Mouse (Mus musculus) cerebellum, adult 2 months (tissue): Measurements from ENCODE around the gene Gm45618. TPM values are rescaled to one million over a fixed set of nuclear protein-coding genes. Genes with fewer than 3 reads are reported as not detected.

Experiments
- DNase-seq, 2 experiments: peaks; one replicate each; pipeline ENCODE4 v3.0.0; 2021
- H3K27ac ChIP-seq: fragments of 200-500 bp; 2 replicates; pipeline ENCODE4 v1.5.1; 2012; ENCODE audit warnings: low read length, control low read depth, inconsistent platforms; ENCODE audit not compliant: insufficient read depth
- H3K27me3 ChIP-seq: fragments of 200-500 bp; 2 replicates; pipeline ENCODE4 v1.6.1; 2012; ENCODE audit warnings: inconsistent platforms, mild to moderate bottlenecking, low read length, moderate library complexity; ENCODE audit not compliant: control insufficient read depth, insufficient read depth
- H3K4me1 ChIP-seq: fragments of 200-500 bp; 2 replicates; pipeline ENCODE4 v1.6.1; 2011; ENCODE audit warnings: low read length; ENCODE audit not compliant: control insufficient read depth, insufficient read depth
- H3K4me3 ChIP-seq: fragments of 200-500 bp; replicated peaks from 2 replicates; pipeline ENCODE3; 2011; ENCODE audit warnings: mild to moderate bottlenecking, low read depth, low read length, control low read depth; ENCODE audit not compliant: insufficient read depth
- CTCF ChIP-seq: fragments of 200-500 bp; IDR thresholded peaks from 2 replicates; pipeline ENCODE4 v1.5.1; 2011; ENCODE audit warnings: low read depth, mild to moderate bottlenecking, control low read depth, low read length, moderate library complexity, borderline replicate concordance; ENCODE audit not compliant: insufficient read depth
- POLR2A ChIP-seq: fragments of 200-500 bp; IDR thresholded peaks from 2 replicates; pipeline ENCODE4 v1.6.1; 2011; ENCODE audit warnings: low read length, control low read depth, borderline replicate concordance; ENCODE audit not compliant: insufficient read depth
- WGBS: fragments of 180-500 bp; shearing (Covaris S2); methylation state at CpG from one replicate; pipeline ENCODE4 v1.1.7; 2018; 5-methylcytosine and 5-hydroxymethylcytosine counted together
- polyA plus RNA-seq: library from polyadenylated mRNA; depleted of rRNA; stranded (reverse); fragments of >200 nt; gene quantifications from 2 replicates; pipeline ENCODE4 v1.2.3, GENCODE M21; 2012

Gm45618 gene
- polyA plus RNA-seq, 1 experiment, result not detected

DNA sequence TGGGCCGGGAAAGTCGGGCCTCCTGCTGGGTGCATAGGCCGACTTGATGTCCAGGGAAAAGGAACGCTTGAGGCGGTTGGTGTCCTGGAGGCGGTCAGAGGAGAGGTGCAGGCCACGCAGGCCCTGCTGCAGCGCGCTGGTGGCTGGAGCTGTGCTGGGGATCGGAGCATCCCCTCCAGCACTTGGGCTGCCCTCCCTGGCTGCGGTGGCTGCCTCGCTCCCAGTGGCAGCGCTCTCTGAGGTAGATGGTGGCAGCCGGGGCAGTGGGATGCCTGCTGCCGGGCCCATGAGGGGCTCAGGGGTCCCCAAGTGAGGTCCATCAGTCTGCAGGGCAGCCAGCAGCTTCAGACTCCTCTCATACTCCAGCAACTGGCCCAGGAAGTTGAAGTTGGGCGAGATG is 37.9 kb downstream of the Gm45618 start:
- no peaks in the 10 kb centered on the region for H3K27me3 ChIP-seq
- H3K4me3 ChIP-seq, result no peak overlapping the region
- peak; percentile 17 to 47 for DNase-seq
- H3K4me1 ChIP-seq, result peaks cover 48% of the 10 kb centered on the region
- no peak overlapping the region for H3K27ac ChIP-seq
- no peak for TF ChIP-seq CTCF
- WGBS, result 69% methylated on average over 16 of the region's 16 CpGs

GRCm38 (mm10) chr7:142082179-142082578 is 38.4 kb downstream of the Gm45618 start:
- 41% methylated on average over 38 of the region's 38 CpGs for WGBS
- peak; percentile 14 to 44 for DNase-seq
- Histone ChIP-seq H3K27me3 (no peaks in the 10 kb centered on the region), H3K27ac (no peak overlapping the region), H3K4me3 (no peak overlapping the region), H3K4me1 (peaks cover 51% of the 10 kb centered on the region)
- TF ChIP-seq CTCF, result no peak
- TF ChIP-seq POLR2A, result no peak

DNA sequence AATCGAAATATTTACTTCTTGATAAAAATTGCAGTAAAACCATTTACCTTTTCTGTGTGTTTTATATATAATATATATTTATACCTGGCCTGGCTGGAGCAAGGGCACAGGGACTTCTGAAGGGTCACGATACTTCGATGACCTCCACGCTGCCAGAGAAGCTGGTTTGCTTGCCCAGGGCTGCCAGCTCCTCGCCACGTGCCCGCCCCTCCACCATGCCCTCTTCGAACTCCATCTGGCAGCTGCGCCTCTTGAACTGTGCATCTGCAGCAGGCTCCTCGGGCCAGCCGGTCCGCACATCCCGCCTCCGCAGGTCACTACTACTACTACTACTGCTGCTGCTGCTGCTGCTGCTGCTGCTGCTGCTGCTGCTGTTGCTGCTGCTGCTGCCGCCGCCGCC is 38.8 kb downstream of the Gm45618 start:
- 33% methylated on average over 17 of the region's 17 CpGs for WGBS
- H3K27ac ChIP-seq, result no peak overlapping the region

GRCm38 (mm10) chr7:142080876-142081275 is 39.7 kb downstream of the Gm45618 start:
- Histone ChIP-seq H3K4me1 (peaks cover 47% of the 10 kb centered on the region), H3K4me3 (no peak overlapping the region), H3K27ac (no peak overlapping the region), H3K27me3 (no peaks in the 10 kb centered on the region)
- 8% methylated on average over 2 of the region's 2 CpGs for WGBS
- TF ChIP-seq CTCF (no peak), POLR2A (no peak)
- peak; percentile 46 to 49 for DNase-seq

More for the DNA sequence above, 38.8 kb downstream of the Gm45618 start:
- Histone ChIP-seq H3K4me1 (peaks cover 55% of the 10 kb centered on the region), H3K27me3 (no peaks in the 10 kb centered on the region), H3K4me3 (no peak overlapping the region)
- no peak for TF ChIP-seq POLR2A
- no peak for TF ChIP-seq CTCF
- DNase-seq, result peak in 1 of 2 experiments; percentile 47

- 46% methylated on average over 5 of the region's 5 CpGs for WGBS
- Histone ChIP-seq H3K27ac (no peak overlapping the region), H3K4me1 (peaks cover 33% of the 10 kb centered on the region), H3K4me3 (no peak overlapping the region), H3K27me3 (no peaks in the 10 kb centered on the region)
- TF ChIP-seq POLR2A (no peak), CTCF (no peak)
- DNase-seq, result no peak
Observed at GRCm38 (mm10) chr7:142079365-142079764, 41.2 kb downstream of the Gm45618 start.

GRCm38 (mm10) chr7:142077138-142077537 is 43.4 kb downstream of the Gm45618 start:
- DNase-seq, result no peak
- Histone ChIP-seq H3K4me3 (no peak overlapping the region), H3K27me3 (no peaks in the 10 kb centered on the region), H3K27ac (no peak overlapping the region; the same call in 1 of the 2 replicates), H3K4me1 (peaks cover 16% of the 10 kb centered on the region)
- no peak for TF ChIP-seq POLR2A
- TF ChIP-seq CTCF, result no peak
- WGBS, result 19% methylated on average over 3 of the region's 3 CpGs

GRCm38 (mm10) chr7:142074146-142074886 is 46.2 kb downstream of the Gm45618 start:
- DNase-seq, result no peak
- TF ChIP-seq CTCF (no peak), POLR2A (no peak)
- H3K27me3 ChIP-seq, result no peaks in the 10 kb centered on the region
- H3K4me3 ChIP-seq, result no peak overlapping the region
- H3K27ac ChIP-seq, result no peak overlapping the region
- peaks cover 7% of the 10 kb centered on the region for H3K4me1 ChIP-seq
- WGBS, result 46% methylated on average over 8 of the region's 8 CpGs

DNA sequence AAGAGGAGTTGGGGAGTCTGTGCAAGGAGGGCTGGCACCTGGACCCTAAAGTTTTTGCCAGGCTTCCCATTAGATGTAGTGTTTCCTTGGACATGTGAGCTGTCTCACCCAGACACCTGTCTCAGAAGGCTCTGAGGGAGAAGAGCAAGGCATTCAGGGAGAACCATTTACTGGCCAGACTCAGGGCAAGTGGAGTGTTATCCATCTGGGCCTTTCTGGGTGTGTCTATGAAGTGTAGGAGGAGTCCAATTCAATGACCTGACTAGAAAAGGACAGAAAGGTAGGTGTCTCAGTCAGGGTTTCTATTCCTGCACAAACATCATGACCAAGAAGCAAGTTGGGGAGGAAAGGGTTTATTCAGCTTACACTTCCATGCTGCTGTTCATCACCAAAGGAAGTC is 48.8 kb downstream of the Gm45618 start:
- H3K27ac ChIP-seq, result no peak overlapping the region
- no peak for TF ChIP-seq POLR2A
- no peak for TF ChIP-seq CTCF
- H3K27me3 ChIP-seq, result no peaks in the 10 kb centered on the region
- no peak overlapping the region for H3K4me3 ChIP-seq
- no peak for DNase-seq
- no peaks in the 10 kb centered on the region; the same call in 1 of the 2 replicates for H3K4me1 ChIP-seq
